Mouse (Mus musculus) macrophage (primary cell): Measurements from ENCODE around the gene Atp8a2. TPM values are rescaled to one million over a fixed set of nuclear protein-coding genes. Genes with fewer than 3 reads are reported as not detected.

Source experiments
- H3K27ac ChIP-seq: fragments of 350-480 bp; formaldehyde crosslinking; 2 replicates; pipeline ENCODE4 v1.9.0; 2021
- H3K36me3 ChIP-seq: fragments of 350-480 bp; formaldehyde crosslinking; 2 replicates; pipeline ENCODE4 v1.9.0; 2021; ENCODE audit errors: inconsistent target
- H3K4me3 ChIP-seq: fragments of 350-480 bp; formaldehyde crosslinking; 2 replicates; pipeline ENCODE4 v1.9.0; 2021; ENCODE audit errors: inconsistent target
- H3K79me2 ChIP-seq: fragments of 350-480 bp; formaldehyde crosslinking; 2 replicates; pipeline ENCODE4 v1.9.0; 2021; ENCODE audit errors: inconsistent target
- WGBS: methylation state at CpG from one replicate; pipeline ENCODE4 v1.1.7; 2026; ENCODE audit warnings: inconsistent platforms; ENCODE audit not compliant: missing documents; 5-methylcytosine and 5-hydroxymethylcytosine counted together
- polyA plus RNA-seq: library from polyadenylated mRNA; stranded (reverse); fragments of 250-400 nt; gene quantifications from 3 replicates; pipeline ENCODE4 v1.2.4, GENCODE M21; 2018; ENCODE audit warnings: inconsistent platforms
- total RNA-seq, 78 experiments: library from RNA; depleted of rRNA; stranded (reverse); fragments of 250-400 nt; gene quantifications; 1 replicate in 9 of 78; 2 replicates in 24 of 78; 3 replicates in 43 of 78; 4 replicates in 2 of 78; pipeline ENCODE4 v1.2.4; 2018; ENCODE audit warnings: inconsistent platforms in 56 of 78

Atp8a2 gene
- 1 to 10 TPM in 19 of 26 experiments, under 1 TPM in 7; 0.24 to 4.6 (median 1.3) TPM for total RNA-seq (2018; cell fraction: chromatin; rRNA removed)
- total RNA-seq (2018; cell fraction: cytosol; rRNA removed): under 1 TPM; 0.06 to 0.45 (median 0.12) TPM
- total RNA-seq (2018; cell fraction: nucleus; rRNA removed): 1 to 10 TPM in 4 of 26 experiments, under 1 TPM in 22; 0.12 to 1.9 (median 0.41) TPM
- 0.05 to 0.12 TPM (median 0.07 TPM) in 3 replicates for polyA plus RNA-seq

- H3K36me3 ChIP-seq: no peaks in the 10 kb centered on the region
- no peak within 1 kb of the TSS for H3K4me3 ChIP-seq
- no peaks in the 10 kb centered on the region for H3K79me2 ChIP-seq
- no peak within 1 kb of the TSS for H3K27ac ChIP-seq
- WGBS: 82% methylated on average over 7 of the region's 7 CpGs
Observed at GRCm38 (mm10) chr14:60196884-60197283, at the start of gene Atp8a2. Atp8a2 (minus strand) TSS chr14:60197179.

GRCm38 (mm10) chr14:60238551-60238950, 41.6 kb upstream of the Atp8a2 start:
- H3K79me2 ChIP-seq: no peaks in the 10 kb centered on the region
- peaks cover 31% of the 10 kb centered on the region for H3K36me3 ChIP-seq
- WGBS: 98% methylated on average over 3 of the region's 3 CpGs
- no peak overlapping the region for H3K4me3 ChIP-seq
- H3K27ac ChIP-seq: no peak overlapping the region

- no peak overlapping the region for H3K27ac ChIP-seq
- H3K4me3 ChIP-seq: no peak overlapping the region
- WGBS: 92% methylated on average over 10 of the region's 10 CpGs
- H3K79me2 ChIP-seq: no peaks in the 10 kb centered on the region
- H3K36me3 ChIP-seq: peaks cover 22% of the 10 kb centered on the region; the same call in 1 of the 2 replicates
Observed at GRCm38 (mm10) chr14:60219886-60220285, 22.9 kb upstream of the Atp8a2 start.

- Histone ChIP-seq H3K36me3 (peaks cover 22% of the 10 kb centered on the region; the same call in 1 of the 2 replicates), H3K4me3 (no peak overlapping the region), H3K27ac (no peak overlapping the region), H3K79me2 (no peaks in the 10 kb centered on the region)
- WGBS: 100% methylated on average over 3 of the region's 4 CpGs
Observed at GRCm38 (mm10) chr14:60217616-60218015, 20.6 kb upstream of the Atp8a2 start.

- H3K27ac ChIP-seq: no peak overlapping the region
- H3K4me3 ChIP-seq: no peak overlapping the region
- H3K79me2 ChIP-seq: no peaks in the 10 kb centered on the region
- peaks cover 17% of the 10 kb centered on the region; the same call in 1 of the 2 replicates for H3K36me3 ChIP-seq
- WGBS: 94% methylated on average over 1 of the region's 1 CpGs
Observed at GRCm38 (mm10) chr14:60216125-60216524, 19.1 kb upstream of the Atp8a2 start.

- Histone ChIP-seq H3K79me2 (no peaks in the 10 kb centered on the region), H3K27ac (no peak overlapping the region), H3K4me3 (no peak overlapping the region), H3K36me3 (0 out of 2 replicates have a peak, but pooled peaks cover 8% of the 10 kb centered on the region)
- 100% methylated on average over 3 of the region's 3 CpGs for WGBS
Observed at GRCm38 (mm10) chr14:60215000-60215399, 18.0 kb upstream of the Atp8a2 start.

- Histone ChIP-seq H3K27ac (no peak overlapping the region), H3K36me3 (no peaks in the 10 kb centered on the region), H3K79me2 (no peaks in the 10 kb centered on the region), H3K4me3 (no peak overlapping the region)
- WGBS: 84% methylated on average over 1 of the region's 1 CpGs
Observed at GRCm38 (mm10) chr14:60214040-60214439, 17.1 kb upstream of the Atp8a2 start.

- no peaks in the 10 kb centered on the region for H3K36me3 ChIP-seq
- over 99% methylated on average over 7 of the region's 7 CpGs for WGBS
- no peaks in the 10 kb centered on the region for H3K79me2 ChIP-seq
- H3K27ac ChIP-seq: no peak overlapping the region
- H3K4me3 ChIP-seq: no peak overlapping the region
Observed at GRCm38 (mm10) chr14:60209166-60209565, 12.2 kb upstream of the Atp8a2 start.

GRCm38 (mm10) chr14:60204993-60205392, 8.0 kb upstream of the Atp8a2 start:
- H3K79me2 ChIP-seq: no peaks in the 10 kb centered on the region
- no peak overlapping the region for H3K4me3 ChIP-seq
- peak overlapping the region; percentile 55 for H3K27ac ChIP-seq
- no peaks in the 10 kb centered on the region for H3K36me3 ChIP-seq
- 42% methylated on average over 6 of the region's 6 CpGs for WGBS

- Histone ChIP-seq H3K79me2 (no peaks in the 10 kb centered on the region), H3K36me3 (no peaks in the 10 kb centered on the region), H3K27ac (no peak overlapping the region), H3K4me3 (no peak overlapping the region)
- WGBS: 71% methylated on average over 1 of the region's 5 CpGs
Observed at GRCm38 (mm10) chr14:60195999-60196398, 980 bp downstream of the Atp8a2 start.

GRCm38 (mm10) chr14:60194606-60195005, 2.4 kb downstream of the Atp8a2 start:
- WGBS: 71% methylated on average over 1 of the region's 1 CpGs
- H3K36me3 ChIP-seq: no peaks in the 10 kb centered on the region
- no peaks in the 10 kb centered on the region for H3K79me2 ChIP-seq
- H3K4me3 ChIP-seq: no peak overlapping the region
- H3K27ac ChIP-seq: no peak overlapping the region

- Histone ChIP-seq H3K36me3 (no peaks in the 10 kb centered on the region), H3K79me2 (no peaks in the 10 kb centered on the region)
- WGBS: 77% methylated on average over 5 of the region's 5 CpGs
Observed at GRCm38 (mm10) chr14:60189771-60190170, 7.2 kb downstream of the Atp8a2 start.

GRCm38 (mm10) chr14:60188201-60188825, 8.7 kb downstream of the Atp8a2 start:
- 89% methylated on average over 5 of the region's 5 CpGs for WGBS
- no peaks in the 10 kb centered on the region for H3K36me3 ChIP-seq
- no peak overlapping the region for H3K27ac ChIP-seq
- H3K79me2 ChIP-seq: no peaks in the 10 kb centered on the region
- no peak overlapping the region for H3K4me3 ChIP-seq

More at GRCm38 (mm10) chr14:60189771-60190170, 7.2 kb downstream of the Atp8a2 start:
- no peak overlapping the region for H3K4me3 ChIP-seq
- no peak overlapping the region for H3K27ac ChIP-seq

- WGBS: 90% methylated on average over 2 of the region's 2 CpGs
- H3K27ac ChIP-seq: no peak overlapping the region
- no peaks in the 10 kb centered on the region for H3K79me2 ChIP-seq
- H3K4me3 ChIP-seq: no peak overlapping the region
- no peaks in the 10 kb centered on the region for H3K36me3 ChIP-seq
Observed at GRCm38 (mm10) chr14:60181306-60181705, 15.7 kb downstream of the Atp8a2 start.

GRCm38 (mm10) chr14:60178571-60178955, 18.4 kb downstream of the Atp8a2 start:
- no peak overlapping the region for H3K27ac ChIP-seq
- H3K4me3 ChIP-seq: no peak overlapping the region
- WGBS: 52% methylated on average over 2 of the region's 2 CpGs
- no peaks in the 10 kb centered on the region for H3K36me3 ChIP-seq
- H3K79me2 ChIP-seq: no peaks in the 10 kb centered on the region
